Mouse (Mus musculus): ENCODE results near the gene Tmub2.

The Tmub2 gene

DNA sequence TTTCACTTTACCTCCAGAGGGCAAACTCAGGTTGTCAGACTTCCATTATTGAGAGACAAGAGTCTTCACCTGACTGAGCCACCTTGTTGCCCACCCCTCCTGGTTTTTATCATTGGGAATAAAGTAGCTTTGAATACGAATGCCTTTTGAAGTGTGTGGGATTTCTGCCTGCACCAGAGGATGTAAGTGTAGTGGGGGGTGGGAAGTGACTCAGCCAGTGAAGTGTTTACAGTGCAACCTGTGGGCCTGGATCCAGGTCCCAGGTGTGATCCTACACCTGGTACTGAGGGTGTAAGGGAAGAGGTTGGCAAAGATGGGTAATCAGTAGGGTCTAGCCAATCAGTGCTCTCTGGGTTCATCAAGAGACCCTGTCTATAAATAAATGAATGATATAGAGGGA lies 38.8 kb downstream of the Tmub2 start:
- in situ Hi-C loops (cut with MboI, MseI), result loop anchor here (5.0 kb wide), 1 partner anchor 109 kb away; the partner anchor contains the start of gene Grn

DNA sequence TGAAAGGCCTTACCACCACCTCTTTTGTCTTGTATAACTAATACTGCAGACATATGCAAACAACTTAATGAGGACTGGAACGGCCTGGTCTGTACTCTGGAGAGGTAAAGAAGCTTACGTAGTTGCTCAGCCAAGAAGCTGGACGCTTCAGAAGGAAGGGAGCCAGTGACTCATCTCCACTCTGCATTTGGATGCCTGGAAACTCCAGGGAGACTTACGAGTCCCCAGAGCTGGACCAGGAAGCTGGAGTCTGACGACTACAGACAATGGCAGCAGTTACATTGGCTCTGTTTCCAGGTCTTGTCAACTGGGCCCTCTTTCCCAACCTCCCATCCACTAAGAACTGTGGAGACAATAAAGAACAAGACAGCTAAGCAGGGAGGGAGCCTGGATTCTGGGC lies 42.5 kb downstream of the Tmub2 start:
- in situ Hi-C loops (cut with MboI, MseI), result no loop called here

DNA sequence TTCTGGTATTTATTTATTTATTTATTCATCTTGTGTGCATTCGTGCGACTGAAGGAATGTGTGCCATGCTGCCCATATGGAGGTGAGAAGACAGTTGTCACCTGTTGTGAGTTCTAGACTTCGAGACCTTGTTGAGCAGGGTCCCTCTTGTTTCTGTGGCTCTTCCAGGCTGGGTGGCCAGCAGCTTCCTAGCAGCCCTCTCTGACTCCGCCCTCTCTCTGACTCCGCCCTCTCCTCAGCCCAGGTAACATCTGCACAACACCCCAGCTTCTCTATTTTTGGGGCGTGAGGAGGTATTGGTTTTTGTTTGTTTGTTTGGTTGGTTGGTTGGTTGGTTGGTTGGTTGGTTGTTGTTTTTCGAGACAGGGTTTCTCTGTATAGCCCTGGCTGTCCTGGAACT lies 43.1 kb downstream of the Tmub2 start:
- in situ Hi-C loops (cut with MboI, MseI), result no loop called here

DNA sequence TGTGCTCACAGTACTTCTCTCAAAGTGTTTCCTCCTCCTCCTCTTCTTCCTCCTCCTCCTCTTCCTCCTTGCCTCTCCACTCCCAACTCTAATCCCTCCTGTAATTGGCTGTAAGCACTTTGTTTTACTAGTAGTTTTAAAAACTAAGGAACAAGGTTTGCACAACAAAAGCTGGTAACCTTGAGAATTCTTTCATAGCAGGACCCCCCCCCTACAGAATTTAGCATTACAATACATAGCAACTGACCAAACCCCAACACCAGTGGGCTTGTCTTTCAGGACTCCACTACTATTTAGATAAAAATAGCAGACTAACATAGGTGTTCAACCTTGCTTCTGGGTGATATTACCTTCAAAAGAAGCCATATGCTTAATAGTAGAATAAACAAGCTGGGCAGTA lies 44.8 kb downstream of the Tmub2 start:
- in situ Hi-C loops (cut with MboI, MseI), result no loop called here

DNA sequence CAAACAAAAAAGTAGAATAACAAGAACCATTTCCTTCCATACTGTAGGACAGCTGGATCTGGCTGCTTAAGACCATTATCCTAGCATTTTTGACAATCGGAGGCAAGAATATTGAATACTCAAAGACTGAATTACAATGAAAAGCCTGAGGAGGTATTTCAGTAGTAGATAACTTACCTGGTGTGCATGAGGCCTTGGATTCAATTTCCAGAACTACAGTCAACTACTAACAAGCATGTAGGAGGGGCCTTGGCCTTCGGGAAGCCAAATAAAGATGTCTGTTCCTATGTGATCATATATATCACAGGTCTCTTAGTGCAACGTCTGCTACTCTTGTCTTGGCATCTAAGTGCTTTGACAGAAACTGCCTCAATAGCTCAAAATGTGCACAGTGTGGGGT lies 45.3 kb downstream of the Tmub2 start:
- in situ Hi-C loops (cut with MboI, MseI), result loop anchor here (10.0 kb wide), 1 partner anchor 615 kb away; the partner anchor contains the start of gene C1ql1

DNA sequence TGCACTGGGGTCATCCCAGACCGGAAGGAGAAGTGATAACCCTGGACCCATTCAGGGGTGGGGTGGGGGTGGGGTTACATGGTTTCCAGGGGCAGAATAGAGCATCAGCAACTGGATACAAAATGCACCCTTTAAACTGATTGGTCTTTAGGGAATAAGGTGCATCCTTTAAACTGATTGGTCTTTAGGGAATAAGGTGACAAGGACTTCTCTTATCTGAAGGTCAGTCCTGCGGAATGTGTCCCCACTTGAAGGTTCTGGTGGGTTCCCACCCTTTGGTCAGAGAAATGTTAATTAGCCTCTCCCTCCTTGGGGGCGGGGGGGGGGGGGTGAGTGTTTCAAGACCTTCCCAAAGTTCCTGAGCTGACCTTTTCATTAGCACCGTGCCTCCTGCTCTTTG lies 47.1 kb downstream of the Tmub2 start:
- in situ Hi-C loops (cut with MboI, MseI), result loop anchor here (10.0 kb wide), 1 partner anchor 613 kb away; the partner anchor contains the start of gene C1ql1

DNA sequence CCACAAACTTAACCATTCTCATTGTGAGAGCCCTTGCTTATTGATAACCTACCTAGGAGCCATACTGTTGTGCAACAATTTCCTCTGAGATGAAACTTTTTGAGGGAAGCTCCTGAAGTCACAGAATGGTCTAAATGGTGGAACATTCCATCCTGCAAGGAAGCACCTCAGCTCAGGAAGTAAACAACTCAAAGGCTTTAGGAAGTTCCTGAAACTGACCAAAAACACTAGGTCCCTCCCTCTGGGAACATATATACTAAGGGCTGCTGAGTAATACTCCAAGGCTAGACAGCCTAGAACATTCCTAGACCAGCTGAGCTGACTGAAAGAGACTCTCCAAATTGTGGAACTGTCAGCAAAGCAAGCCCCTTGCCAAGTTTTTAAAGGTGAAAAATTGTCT lies 48.3 kb downstream of the Tmub2 start:
- in situ Hi-C loops (cut with MboI, MseI), result loop anchor here (10.0 kb wide), 1 partner anchor 612 kb away; the partner anchor contains the start of gene C1ql1

DNA sequence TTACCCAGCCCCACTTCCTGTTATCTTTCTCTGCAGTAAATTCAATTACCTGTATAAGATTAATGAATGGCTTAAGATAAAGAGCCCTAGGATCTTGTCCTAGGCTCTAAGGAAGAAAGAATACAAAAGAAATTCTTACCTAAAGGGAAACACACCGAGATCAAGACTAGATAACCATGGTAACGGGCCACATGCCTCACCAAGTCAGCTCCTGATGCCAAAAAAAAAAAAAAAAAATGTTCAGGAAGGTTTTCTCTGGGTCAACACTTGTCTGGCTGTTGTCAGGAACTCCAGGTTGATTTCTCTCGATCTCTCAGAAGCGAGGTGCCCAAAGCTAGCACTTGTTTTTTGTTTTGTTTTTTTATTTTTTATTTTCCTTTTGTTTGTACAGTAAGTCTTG lies 49.3 kb downstream of the Tmub2 start:
- in situ Hi-C loops (cut with MboI, MseI), result loop anchor here (10.0 kb wide), 1 partner anchor 611 kb away; the partner anchor contains the start of gene C1ql1

DNA sequence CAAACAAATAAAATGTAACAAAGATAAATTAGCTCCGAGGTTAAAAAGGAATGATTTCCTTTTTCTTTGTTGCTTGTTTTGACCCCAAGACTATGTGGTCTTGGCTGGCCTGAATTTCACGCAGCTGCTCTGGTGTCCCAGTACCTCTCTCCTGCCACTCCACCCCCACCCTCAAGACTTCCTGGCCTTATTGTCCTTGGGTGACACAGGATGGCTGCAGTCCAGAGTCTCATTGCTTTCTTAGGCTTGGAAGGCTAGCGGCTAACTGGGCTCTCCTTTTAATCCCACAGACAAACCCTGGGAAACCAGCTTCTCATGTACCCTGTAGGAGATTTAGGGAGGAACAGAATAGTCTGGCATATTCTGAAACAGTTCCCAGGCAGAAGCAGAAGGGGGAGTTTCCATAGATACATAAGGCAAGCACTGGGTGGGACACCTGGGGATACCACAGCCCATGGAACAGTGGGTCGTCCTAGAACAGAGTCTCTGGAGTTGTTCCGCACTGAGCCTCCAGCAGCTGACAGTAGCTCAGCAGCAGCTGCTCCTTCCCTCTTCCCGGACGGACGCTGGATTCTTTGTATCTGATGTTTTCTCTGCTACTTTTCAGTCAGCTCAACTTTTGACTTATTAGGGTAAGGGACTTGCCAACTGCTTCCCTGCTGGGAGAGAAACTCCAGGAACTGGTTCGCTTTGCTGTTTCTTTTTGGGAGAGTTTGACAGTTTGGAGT lies 50.4 kb downstream of the Tmub2 start:
- in situ Hi-C loops (cut with MboI, MseI), result loop anchor here (10.0 kb wide), 1 partner anchor 610 kb away; the partner anchor contains the start of gene C1ql1

DNA sequence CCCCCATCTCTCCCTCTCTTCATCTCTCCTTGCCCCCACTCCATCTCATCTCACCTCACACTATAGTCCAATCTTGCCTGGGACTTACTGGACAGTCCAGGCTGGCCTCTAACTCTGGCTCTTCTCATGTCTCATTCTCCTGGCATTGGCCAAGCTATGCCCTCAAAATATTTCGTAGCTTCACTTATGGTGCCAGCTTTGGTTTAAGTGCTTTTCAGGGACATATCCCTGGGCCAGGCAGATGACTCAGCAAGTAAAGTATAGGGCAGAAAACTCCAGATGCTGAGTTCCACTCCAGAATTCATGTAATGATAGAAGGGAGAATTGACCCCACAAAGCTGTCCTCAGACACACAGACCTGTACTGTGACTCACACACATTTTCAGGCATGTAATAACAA lies 51.5 kb downstream of the Tmub2 start:
- in situ Hi-C loops (cut with MboI, MseI), result loop anchor here (10.0 kb wide), 1 partner anchor 609 kb away; the partner anchor contains the start of gene C1ql1

DNA sequence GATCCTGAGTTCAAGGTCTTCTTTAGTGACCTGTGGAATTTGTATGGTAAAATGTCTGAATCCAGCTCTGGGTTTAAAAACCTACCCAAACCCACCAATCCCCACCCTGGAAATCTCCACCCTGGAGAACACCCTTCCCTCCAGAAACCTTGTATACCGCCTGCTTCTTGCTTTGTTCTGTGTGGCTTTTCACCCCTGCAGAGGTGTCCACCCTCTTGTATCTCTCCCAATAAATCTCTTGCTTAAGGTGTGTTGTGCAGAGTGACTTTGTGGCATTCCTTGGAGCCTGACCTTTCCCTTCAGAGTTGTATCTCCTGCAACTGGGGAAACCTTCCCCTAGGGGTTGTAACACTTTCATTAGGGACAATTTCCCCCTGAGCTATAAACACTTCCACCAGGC lies 53.2 kb downstream of the Tmub2 start:
- in situ Hi-C loops (cut with MboI, MseI), result loop anchor here (10.0 kb wide), 1 partner anchor 607 kb away; the partner anchor contains the start of gene C1ql1

DNA sequence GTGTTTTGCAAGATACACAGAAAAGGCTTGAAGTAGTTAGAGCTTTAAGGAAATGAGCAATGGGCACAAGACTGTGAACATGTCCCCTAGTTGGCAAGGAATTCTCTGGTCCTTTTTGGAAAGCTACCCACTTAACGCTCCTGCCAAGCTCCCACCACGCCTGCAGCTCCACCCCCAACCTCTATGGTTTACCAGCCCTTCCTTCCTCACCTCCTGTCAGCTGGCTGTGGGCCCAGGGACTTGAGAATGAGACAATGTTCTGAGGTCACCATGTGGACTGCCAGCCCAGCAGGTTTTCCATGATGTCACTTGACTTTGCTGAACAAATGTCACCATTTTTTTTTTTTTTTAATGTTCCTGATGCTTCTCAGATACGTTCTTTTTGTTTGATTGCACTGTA lies 53.8 kb downstream of the Tmub2 start:
- in situ Hi-C loops (cut with MboI, MseI), result loop anchor here (10.0 kb wide), 1 partner anchor 606 kb away; the partner anchor contains the start of gene C1ql1
